Mouse (Mus musculus): ENCODE results near the gene Abca12. TPM values are rescaled to one million over a fixed set of nuclear protein-coding genes. Genes with fewer than 3 reads are reported as not detected.

The Abca12 gene
- polyA plus RNA-seq (2014; fragmentation: Illumina TruSeq; extraction: RNeasy Lipid Tissue Mini Kit (QIAGEN cat#74804); ENCODE audit: low read depth, low replicate concordance) = not detected

DNA sequence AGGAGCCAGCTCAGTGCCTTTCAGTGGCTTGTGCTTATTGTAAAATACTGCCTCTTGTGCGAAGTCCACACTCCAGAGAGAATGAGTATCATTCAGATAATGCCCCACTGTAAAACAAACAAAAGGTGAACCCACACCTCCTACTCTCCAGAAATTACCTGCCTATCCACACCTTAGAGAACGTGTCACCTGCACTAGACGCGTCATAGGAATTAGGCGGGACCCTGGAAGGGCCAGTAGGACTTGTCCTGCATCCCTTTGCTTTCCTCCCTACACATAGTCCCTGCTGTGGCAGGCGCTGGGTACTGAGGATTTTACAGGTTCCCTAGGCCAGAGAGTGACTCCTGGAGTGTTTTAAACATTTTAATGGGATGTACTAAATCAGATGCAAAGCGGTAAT lies at the start of gene Abca12:
Abca12 (minus strand) TSS at position 101 of the 400 bp plus-strand sequence.

Other genes with a start within 250 kb of the Abca12 start
- 27.1 TPM for gene Atic, start 142.2 kb upstream of the Abca12 start, polyA plus RNA-seq (2014; fragmentation: Illumina TruSeq; extraction: RNeasy Lipid Tissue Mini Kit (QIAGEN cat#74804); ENCODE audit: low read depth, low replicate concordance)
- gene Fn1, start 238.3 kb upstream of the Abca12 start, polyA plus RNA-seq (2014; fragmentation: Illumina TruSeq; extraction: RNeasy Lipid Tissue Mini Kit (QIAGEN cat#74804); ENCODE audit: low read depth, low replicate concordance) = 144 TPM